Mouse (Mus musculus) adrenal gland, adult (tissue): Measurements from ENCODE around the gene Itgb5.

Experiments
- DNase-seq, 2 experiments: peaks; one replicate each; pipeline ENCODE4 v3.0.0; 2022 to 2023; ENCODE audit warnings: low spot score in 1 of 2; ENCODE audit not compliant: inconsistent age in 2 of 2

The Itgb5 gene

GRCm38 (mm10) chr16:33878041-33878783 is 48.7 kb downstream of the Itgb5 start:
- peak; percentile 78 to 90 for DNase-seq

- peak in 1 of 2 experiments; percentile 25 for DNase-seq
Measured at GRCm38 (mm10) chr16:33879031-33879430, 49.6 kb downstream of the Itgb5 start.

- no peak for DNase-seq
Measured at GRCm38 (mm10) chr16:33879556-33879955, 50.1 kb downstream of the Itgb5 start.

- peak in 1 of 2 experiments; percentile 65 for DNase-seq
Measured at GRCm38 (mm10) chr16:33880765-33881164, 51.3 kb downstream of the Itgb5 start.

GRCm38 (mm10) chr16:33882540-33882939 is 53.1 kb downstream of the Itgb5 start:
- DNase-seq: peak; percentile 63 to 93

- DNase-seq: peak in 1 of 2 experiments; percentile 75
Measured at GRCm38 (mm10) chr16:33883046-33883975, 53.8 kb downstream of the Itgb5 start.

GRCm38 (mm10) chr16:33884201-33884600 is 54.7 kb downstream of the Itgb5 start:
- peak in 1 of 2 experiments; percentile 69 for DNase-seq

- peak; percentile 51 to 73 for DNase-seq
Measured at GRCm38 (mm10) chr16:33885021-33885471, 55.6 kb downstream of the Itgb5 start.

GRCm38 (mm10) chr16:33885671-33886328 is 56.3 kb downstream of the Itgb5 start:
- peak; percentile 84 to 90 for DNase-seq

GRCm38 (mm10) chr16:33886665-33887064 is 57.2 kb downstream of the Itgb5 start:
- peak in 1 of 2 experiments; percentile 79 for DNase-seq

GRCm38 (mm10) chr16:33887981-33888380 is 58.5 kb downstream of the Itgb5 start:
- peak in 1 of 2 experiments; percentile 25 for DNase-seq

GRCm38 (mm10) chr16:33889000-33889607 is 59.6 kb downstream of the Itgb5 start:
- DNase-seq: peak in 1 of 2 experiments; percentile 32

GRCm38 (mm10) chr16:33891099-33891498 is 61.6 kb downstream of the Itgb5 start:
- peak; percentile 88 to 93 for DNase-seq

GRCm38 (mm10) chr16:33891561-33892281 is 62.3 kb downstream of the Itgb5 start:
- peak; percentile 94 to 97 for DNase-seq

- peak; percentile 74 to 89 for DNase-seq
Measured at GRCm38 (mm10) chr16:33892539-33892938, 63.1 kb downstream of the Itgb5 start.

- DNase-seq: no peak
Measured at GRCm38 (mm10) chr16:33893796-33894195, 64.3 kb downstream of the Itgb5 start.

GRCm38 (mm10) chr16:33894449-33894848 is 65.0 kb downstream of the Itgb5 start:
- DNase-seq: no peak

- peak; percentile 71 to 86 for DNase-seq
Measured at GRCm38 (mm10) chr16:33895690-33896089, 66.2 kb downstream of the Itgb5 start.

GRCm38 (mm10) chr16:33896801-33897200 is 67.3 kb downstream of the Itgb5 start:
- DNase-seq: no peak
